Mouse (Mus musculus): ENCODE results near the gene Myocd.

Gene Myocd

DNA sequence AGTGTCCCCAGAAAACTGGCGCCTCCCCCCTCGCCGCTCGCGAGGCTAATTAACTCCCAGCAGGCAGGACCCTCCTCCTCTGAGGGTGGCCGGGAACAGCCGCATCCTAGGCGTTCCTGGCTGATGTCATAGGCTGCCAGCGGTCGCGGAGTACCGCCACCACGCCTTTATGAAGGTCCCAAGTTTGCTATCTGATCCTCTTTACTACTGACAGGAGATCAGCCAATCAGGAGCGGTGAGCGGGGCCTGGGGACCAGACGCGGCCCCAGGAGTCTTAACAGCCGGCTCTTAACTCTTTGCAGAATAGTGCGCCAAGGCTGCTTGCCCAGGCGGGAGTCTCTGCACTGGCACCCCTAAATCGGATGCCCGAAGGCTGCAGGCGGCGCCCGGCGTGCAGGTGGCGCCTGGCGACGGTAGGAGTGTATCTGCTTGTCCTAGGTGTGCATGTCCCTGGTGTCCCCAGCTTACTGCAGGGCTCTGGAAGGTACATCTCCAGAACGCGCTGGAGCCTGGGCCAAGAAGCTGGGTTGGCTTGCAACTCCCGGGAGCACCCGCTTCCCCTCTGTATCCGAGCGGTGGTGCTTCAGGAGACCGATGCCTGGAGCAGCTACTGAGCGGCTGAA, at the start of gene Myocd:
TSS of gene Myocd (minus strand) at position 139 of the 623 bp plus-strand sequence.
- no peak for DNase-seq (ENCODE audit: low spot score)

DNA sequence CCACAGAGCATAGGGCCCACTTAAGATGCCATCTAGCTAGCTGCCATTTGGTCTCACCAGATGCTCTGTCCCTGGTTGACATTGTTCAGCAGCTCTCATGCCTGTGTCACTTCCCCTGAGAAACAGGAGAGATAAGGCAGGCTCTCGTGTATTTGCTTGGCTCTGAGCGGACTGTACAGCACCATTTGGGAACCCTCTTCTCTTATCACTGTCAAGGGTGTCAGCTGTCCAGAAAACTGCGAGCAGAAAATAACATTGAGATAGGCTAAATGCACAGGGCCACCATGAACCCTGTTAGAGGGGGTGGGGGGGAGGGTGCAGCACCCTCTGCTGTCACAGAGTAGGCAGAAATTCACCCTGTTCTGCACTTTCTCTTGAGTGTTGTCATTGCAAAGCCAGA, 34.0 kb upstream of the Myocd start:
- no peak for DNase-seq (ENCODE audit: low spot score)

DNA sequence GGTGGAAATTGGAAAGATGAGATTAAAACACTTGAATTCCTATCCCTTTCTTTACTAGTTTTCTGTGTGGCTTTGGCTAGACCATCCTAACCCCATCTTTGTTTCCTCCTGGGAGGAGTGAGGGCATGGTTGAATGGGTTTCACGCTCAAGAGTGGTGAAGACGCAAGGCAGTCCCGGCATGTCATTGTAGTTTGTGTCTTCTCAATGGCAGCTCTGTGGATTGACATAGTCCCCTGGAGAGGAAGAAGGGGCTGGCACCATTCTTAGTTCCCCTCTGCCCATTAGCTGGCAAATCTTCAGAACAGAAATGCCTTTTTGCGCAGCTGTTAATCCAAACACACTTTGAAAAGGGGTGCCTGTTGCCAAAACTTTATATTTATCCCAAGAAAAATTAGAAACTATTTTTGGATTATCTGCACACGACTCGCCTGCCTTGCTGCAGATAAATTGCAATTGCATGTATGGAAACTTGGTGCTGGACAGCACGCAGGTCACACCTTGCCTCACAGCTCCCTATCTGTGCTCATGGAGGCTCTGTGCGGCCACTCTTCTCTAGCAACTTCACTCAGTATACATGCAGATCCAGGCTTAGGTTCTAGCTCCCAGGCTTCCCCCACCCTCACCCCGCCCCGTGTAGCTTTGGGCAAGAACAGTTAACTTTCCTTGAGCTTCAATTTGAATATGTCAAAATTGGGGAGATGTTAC, 24.5 kb upstream of the Myocd start:
- no peak for DNase-seq (ENCODE audit: low spot score)

DNA sequence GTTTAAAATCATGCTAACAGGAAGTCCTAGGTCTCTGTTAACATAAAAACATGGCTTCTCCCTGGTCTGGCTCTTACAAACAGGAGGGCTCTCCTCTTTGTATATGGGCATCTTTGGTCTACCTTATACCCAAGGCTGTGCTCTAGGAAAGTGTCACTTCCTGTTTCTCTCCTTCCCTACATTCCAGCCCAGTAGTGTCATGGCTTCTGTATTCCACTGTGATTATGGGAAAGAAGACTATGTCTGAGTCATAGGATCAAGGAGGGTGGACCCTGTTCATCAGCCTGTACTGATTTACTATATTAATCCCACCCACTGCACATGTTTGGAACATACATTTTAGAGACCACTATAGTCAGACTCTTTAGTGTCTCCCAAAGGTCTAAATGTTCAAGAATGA, 23.2 kb upstream of the Myocd start:
- no peak for DNase-seq (ENCODE audit: low spot score)

DNA sequence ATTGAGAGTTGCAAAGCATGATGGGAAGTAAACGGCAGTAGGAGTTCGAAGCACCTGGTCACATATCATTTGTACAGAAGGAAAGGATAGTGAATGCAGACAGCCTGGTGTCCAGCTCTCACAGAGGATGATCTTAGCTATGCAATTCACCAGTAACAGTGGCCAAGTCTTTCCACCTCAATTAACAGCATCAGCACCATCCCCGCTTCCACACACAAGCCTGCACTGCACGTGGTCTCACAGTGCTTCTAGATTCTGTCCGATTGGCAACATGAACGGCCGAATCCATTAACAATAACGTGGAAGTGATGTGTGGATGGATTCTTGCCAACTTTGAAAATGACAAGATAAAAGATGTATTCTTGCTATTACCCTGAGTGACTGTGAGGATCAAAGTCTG, 17.9 kb upstream of the Myocd start:
- DNase-seq (ENCODE audit: low spot score) = no peak

DNA sequence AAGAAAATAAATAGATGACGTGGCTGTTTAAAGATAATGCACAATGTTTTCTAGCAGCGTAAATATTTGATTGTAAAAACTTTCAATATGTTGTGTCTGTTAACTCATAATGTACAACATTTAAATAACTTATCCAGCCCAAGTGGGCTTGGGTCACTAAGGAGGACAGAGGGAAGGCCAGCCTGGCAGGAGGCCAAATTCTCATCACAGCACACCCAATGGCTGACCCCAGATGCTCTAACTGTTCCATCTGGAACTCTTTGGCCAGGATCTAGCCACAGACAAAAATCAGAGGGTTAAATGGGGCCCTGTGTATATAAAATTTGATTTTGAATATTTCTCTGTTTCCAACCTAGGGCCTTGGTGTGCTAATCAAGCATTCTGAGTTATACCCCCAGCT, 16.4 kb upstream of the Myocd start:
- DNase-seq (ENCODE audit: low spot score) = no peak

DNA sequence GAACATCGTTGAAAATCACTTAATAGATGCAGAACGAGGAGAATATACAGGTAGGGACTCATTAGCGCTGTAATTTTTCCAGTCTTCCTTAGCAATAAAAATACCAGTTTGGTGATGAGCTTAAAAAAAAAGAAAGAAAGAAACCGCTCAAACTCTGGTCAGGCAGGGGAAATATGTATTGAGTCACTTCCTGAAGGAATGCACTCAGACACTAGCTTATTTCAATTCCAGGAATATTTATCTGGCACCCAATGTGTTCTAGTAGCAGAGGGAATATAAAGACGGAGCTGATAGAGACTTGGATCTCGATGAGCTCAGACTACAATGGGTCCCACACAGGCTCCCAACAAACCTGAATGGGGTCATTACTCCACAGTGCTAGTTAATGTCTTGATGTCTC, 5.7 kb upstream of the Myocd start:
- no peak for DNase-seq (ENCODE audit: low spot score)

DNA sequence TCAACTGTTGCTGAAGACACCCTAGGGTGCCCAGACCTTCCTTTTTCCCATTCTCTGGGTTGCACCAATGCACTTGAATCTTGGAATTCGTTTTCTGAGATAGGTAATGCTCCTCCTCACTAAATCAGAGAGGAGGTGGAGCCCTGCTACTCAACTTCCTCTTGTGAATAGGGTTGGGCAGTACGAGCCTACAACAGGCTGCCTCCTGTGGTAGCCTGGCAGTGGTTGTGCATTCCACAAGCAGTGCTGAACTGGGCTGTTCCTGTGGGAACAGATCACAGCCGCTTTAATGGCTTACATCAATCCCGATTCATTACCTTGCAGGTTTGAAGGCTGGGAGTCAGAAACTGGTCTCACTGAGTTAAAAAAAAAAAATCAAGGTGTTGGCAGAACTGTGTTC, 1.2 kb upstream of the Myocd start:
- DNase-seq (ENCODE audit: low spot score) = no peak

DNA sequence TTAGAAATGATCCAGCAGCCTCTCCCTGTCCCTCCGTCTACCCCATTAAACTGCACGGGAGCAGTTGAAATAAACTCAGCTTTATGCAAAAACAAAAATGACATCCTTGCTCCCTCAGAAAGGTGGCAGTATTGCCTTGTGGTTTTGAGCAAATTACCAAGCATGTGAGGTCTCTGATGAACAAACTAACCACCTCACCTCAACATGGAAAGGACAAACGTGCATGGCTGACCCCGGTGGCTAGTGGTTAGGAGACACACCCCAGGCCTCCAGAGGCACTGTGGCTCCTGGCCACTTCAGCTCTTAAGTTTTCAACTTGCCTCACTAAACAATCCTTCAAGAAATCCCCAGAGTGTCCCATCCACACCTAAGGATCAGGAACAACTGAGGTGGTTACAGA, 1.5 kb downstream of the Myocd start:
- no peak for DNase-seq (ENCODE audit: low spot score)

DNA sequence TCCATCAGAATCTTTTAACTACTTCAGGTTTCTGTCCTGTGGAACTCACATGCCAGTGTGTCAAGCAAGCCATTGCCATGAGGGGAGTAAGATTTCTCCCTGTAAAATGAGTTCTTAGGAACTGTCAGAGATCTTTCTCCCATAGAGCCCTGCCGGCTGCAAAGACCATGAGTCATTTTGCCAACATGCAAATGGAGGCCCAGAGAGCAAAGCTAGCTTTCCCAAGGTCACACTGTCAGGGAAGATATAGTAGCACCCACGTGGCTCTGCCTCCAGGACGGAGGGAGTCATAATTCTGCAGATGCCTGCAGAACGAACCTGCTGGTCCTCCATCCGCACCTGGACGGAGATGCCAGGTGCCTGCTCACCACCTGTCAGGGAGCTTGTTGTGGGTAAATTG, 6.3 kb downstream of the Myocd start:
- no peak for DNase-seq (ENCODE audit: low spot score)

DNA sequence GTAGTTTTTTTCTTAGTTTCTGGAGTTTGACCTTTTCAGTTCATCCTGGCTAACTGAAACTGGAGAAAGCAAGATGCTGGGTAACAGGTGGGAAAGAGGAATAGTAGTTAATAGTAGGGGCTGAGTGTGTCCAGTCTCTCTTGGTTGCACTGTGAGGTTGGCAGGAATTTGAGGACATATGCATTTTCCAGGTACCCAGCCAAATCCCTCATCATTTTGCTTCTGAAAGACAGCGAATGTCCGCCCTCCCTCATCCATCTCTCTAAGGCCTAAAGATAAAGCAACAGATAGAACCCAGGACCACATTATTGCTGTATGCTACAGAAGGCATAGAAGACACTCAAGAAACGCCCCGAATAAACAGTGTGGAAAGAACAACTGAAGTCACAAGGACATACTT, 10.8 kb downstream of the Myocd start:
- no peak for DNase-seq (ENCODE audit: low spot score)

DNA sequence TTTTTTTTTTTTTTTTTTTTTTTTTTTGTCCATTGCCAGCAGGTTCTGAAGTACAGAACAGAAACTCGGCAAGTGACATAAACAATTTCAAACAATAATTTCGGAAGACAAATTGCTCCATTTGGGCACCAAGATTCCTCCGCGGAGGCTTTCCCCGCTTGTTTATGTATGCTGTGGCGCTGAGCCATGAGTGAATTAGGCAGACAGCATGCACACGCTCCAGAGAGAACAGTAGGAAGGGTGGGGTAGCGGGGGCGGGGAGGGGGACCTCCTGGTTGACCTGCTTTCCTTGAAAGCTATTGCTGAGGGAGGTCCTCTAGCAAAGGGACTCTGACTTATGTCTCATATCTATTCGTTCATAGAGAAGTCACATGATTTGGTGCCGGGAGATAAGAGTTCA, 13.6 kb downstream of the Myocd start:
- DNase-seq (ENCODE audit: low spot score) = no peak

DNA sequence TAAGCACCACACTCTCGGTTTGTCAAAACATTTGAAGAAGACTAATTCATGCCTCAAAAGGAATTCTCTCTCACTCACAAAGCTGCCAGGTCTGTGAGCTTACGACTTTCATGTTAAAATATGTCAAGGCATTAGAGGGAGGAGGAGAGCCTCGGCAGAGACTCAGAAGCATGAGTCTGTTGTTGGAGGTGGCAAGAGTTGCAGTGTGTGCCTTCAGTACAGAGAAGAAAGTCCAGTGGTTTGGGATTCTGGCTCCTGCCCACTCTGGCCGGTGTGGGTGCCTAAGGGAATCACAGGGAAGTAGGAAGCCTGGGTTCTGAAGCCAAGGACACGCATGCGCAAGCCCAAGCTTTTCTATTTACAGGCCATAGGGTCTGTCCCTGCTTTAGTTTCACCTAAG, 14.2 kb downstream of the Myocd start:
- no peak for DNase-seq (ENCODE audit: low spot score)

DNA sequence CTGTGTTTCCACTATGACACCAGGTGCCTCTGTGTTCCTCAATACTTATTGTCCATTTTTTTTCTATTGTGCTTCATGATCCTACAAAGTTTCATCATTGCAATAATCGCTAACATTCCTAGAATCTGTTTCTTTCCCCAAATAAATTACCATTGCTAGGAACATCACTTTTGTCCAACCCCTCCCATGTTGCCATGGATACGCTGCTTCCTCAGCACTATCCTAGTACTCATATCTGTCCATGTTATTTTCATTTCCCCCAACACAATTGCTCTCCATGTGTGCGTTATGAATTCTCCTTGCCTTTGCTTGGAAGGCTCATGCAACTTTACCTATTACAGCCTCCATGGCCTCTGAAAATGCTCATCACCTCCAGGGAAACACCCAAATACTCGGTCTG, 19.4 kb downstream of the Myocd start:
- DNase-seq (ENCODE audit: low spot score) = no peak

DNA sequence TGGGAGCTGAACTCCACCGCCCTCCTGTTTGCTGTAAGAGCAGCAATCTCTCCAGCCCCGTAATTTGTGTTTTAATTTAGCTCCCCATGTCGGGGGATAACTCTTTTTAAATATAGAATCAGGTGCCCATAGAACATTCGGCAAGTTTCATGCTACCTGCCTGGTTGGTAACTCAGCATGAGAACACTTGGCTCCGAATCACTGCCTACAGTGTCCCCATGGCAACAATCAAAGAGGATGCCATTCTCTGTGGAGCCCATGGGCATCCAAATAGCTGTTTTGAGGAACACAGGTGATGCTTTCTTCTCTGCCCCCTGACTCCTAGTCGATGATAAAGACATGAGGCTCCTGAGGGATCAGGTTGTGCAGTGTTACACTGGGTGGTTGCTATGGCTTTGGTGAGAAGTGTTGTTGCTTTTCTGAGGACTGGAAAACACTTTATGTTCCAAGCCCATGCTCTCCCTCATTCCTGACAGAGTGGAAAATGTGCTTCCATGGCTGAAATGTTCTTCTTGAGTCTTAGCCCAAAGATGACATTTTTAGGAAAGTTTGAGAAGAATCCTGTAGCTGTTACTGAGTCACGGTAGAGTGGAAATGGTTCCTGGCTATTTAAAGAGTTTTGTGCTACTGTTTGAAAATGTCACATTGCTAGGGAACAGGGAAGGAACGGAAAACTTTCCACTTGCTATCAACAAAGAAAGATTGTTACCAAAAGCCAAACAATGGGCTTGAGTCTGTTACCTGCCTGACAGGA, 23.3 kb downstream of the Myocd start:
- no peak for DNase-seq (ENCODE audit: low spot score)

DNA sequence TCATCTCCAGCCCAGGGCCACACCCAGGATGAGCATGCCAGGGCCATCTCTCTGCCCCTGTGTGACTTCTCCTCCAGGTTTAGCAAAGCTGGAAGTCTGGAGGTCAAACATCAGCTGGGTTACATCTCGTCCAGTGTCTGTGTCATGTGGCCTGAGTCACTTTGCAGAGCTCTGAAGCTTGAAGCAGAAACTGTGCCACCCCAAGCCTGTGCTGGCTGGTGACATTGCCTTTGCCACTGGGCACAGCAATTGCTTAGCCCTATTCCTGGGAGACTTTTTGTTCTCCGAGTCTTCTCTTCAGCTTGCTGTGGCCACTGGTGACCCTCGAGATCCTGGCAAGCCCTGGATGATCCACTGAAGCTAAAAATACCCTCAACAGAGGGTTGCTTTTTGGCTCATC, 26.2 kb downstream of the Myocd start:
- DNase-seq (ENCODE audit: low spot score) = no peak

DNA sequence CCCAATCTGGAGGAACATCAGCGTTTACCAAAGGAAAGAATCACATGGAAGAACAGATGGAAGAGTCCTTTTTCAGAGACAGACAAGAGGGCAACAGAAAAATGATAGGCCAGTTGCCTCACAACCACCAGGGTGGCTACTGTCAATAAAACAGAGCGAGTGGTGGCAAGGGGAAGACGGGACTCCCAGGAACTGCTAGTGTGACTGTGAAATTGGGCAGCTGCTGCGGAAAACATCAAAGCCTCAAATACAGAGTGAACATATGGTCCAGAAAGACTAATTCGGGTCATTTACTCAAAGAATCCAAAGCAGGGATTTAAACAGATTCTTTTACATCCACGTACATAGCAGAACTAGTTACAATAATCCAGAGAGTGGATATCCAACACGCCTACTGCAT, 29.3 kb downstream of the Myocd start:
- no peak for DNase-seq (ENCODE audit: low spot score)

DNA sequence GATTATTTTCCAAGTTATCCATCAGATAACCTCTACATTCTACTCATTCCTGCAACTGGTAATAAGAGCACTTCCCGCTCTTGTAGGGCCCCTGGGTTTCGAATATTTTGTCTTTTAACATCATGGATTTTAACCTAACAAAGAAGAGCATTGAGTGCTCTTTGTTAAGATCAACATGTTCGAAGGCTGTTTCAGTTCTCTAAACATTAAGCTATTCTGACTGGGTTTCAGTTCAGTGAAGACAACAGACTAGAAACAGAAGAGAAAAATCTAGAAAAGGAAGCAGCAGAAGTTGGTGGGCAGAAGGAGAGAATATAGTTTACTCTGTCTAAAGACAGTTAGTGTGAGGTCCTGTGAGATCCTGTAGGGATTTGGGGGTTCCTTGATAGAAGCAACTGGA, 31.9 kb downstream of the Myocd start:
- DNase-seq (ENCODE audit: low spot score) = no peak

DNA sequence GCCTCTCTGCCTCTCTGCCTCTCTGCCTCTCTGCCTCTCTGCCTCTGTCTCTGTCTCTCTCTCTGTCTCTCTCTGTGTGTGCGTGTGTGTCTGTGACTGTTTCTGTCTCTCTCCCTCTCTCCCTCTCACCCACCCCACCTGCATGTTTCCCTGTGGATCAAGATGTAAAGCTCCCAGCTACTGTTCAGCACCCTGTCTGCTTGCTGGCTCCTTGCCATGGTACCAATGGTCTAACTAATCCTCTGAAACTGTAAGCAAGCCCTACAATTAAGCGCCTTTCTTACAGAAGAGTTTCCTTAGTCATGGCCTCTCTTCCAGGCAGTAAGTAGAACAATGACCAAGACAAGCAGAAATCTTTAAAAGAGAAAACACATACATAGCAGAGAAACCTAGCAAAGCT, 32.9 kb downstream of the Myocd start:
- no peak for DNase-seq (ENCODE audit: low spot score)

DNA sequence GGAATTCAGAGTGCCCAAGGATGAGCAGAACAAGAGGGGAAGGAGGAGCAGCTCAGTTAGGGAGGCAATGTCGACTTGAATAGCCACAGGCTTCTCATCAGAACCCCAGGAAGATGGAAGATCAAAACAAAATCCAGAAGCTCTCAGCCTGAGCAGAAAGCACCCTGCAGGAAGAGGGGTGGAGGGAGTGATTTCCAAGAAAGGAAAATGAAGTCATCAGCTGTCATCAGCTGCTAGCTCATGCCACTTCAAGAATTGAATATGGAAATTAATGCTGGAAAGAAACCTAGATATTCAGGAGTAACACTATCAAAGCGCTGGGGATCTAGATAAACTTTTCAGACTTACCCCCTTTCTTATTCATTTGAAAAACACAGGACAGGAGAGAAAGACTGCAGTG, 34.4 kb downstream of the Myocd start:
- no peak for DNase-seq (ENCODE audit: low spot score)

DNA sequence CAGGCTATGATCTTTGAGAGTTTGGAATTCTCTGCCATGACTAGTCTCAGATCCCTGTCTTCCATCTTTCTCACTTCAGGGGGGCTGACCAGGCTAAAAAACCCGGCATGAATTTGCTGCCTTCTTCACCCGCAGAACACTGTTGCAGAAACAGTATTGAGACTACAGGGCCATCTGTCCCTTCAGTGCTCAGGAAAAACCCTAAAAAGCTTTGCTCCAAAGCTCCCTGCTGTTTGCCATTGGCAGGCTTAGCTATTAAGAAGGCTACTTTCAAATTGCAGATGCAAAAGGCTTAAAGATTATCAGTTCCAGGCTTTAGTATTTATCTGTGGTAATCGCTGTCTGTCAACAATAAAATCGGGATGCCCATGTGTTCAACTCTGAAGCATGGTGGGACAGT, 38.0 kb downstream of the Myocd start:
- no peak for DNase-seq (ENCODE audit: low spot score)

DNA sequence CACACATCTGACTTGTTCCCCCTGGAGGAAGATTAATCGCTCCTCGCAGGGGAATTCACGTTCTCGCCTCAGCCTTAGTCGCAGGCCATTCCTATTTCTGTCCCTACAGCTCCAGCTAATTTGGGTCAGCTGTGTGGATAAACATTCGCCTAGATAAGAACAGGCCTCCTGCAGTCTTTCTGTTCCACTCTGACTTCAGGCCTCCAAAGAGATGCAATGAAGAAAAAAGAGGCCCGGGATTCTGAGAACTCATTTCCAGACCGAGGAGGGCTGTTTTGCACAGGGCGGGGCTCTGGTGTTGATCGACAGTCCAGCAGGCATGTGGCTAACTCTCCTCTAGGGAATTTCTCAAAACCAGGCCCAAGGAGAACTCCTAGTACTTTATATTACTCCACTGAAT, 43.0 kb downstream of the Myocd start:
- DNase-seq (ENCODE audit: low spot score) = no peak

DNA sequence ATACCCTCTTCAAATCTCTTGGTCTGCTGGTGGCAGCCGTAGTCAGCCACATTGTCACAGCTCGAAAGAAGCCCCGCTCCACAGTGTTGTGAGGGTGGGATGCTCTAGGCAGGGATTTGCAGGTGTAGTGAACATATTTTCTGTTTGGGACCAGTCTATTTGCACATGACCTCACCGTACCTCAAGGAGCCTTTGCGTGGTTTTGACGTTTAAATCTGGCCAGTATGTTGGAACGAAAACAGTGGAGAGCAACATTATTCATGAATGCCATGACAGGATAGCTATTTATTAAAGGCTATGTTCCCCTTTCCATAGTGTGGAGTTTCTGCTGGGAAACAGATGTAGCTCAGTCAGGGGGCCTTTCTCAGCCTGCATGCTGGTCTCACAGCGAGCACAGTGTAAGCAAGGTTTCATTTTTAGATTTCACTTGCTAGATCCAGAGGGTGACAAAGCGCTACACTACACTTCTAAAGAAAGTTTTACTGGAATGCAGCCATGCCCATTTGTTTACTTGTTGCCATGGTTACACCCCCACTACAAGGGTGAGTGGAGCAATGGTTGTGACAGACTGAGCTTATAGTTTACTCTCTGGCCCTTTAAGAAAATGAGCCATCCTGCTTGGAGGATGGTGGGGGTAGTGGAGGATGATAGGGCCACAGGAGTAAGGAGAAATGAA, 54.7 kb downstream of the Myocd start:
- no peak for DNase-seq (ENCODE audit: low spot score)

All from ovary, postnatal 10 days (tissue).